Mouse (Mus musculus) lung, embryonic 16.5 days (tissue): ENCODE measurements at regions not wholly inside any gene's neighbourhood (a gene's known extent, or its start where the extent isn't known, plus 50 kb on each side); places are given as distances from the start of the nearest gene placed in this dataset.

Source experiments
- ATAC-seq: fragments of 200-750 bp; cut with Nextera tagmentation; 2 replicates; pipeline ENCODE4 v1.8.0; 2017; ENCODE audit warnings: low read depth, mild to moderate bottlenecking, moderate library complexity
- H3K27ac ChIP-seq: fragments of 300-500 bp; sonication (generic); 2 replicates; pipeline ENCODE4 v1.5.1; 2014; ENCODE audit warnings: mild to moderate bottlenecking, control low read depth, low read length
- H3K27me3 ChIP-seq: fragments of 300-500 bp; sonication (generic); 2 replicates; pipeline ENCODE4 v1.6.1; 2014; ENCODE audit warnings: low read depth, low read length, mixed read lengths; ENCODE audit not compliant: control insufficient read depth, insufficient read depth
- H3K36me3 ChIP-seq: fragments of 300-500 bp; sonication (generic); 2 replicates; pipeline ENCODE4 v1.6.1; 2014; ENCODE audit warnings: low read length; ENCODE audit not compliant: control insufficient read depth, insufficient read depth
- H3K4me1 ChIP-seq: fragments of 300-500 bp; sonication (generic); replicated peaks from 2 replicates; pipeline ENCODE4 v1.6.1; 2014; ENCODE audit warnings: low read length, mixed read lengths; ENCODE audit not compliant: control insufficient read depth, insufficient read depth
- H3K4me2 ChIP-seq: fragments of 300-500 bp; sonication (generic); 2 replicates; pipeline ENCODE4 v1.6.1; 2014; ENCODE audit warnings: low read depth, low read length, control low read depth
- H3K4me3 ChIP-seq: fragments of 300-500 bp; sonication (generic); 2 replicates; pipeline ENCODE4 v1.5.1; 2014; ENCODE audit warnings: mild to moderate bottlenecking, low read length, control low read depth
- H3K9ac ChIP-seq: fragments of 300-500 bp; sonication (generic); 2 replicates; pipeline ENCODE4 v1.6.1; 2014; ENCODE audit warnings: low read length, control low read depth
- H3K9me3 ChIP-seq: fragments of 300-500 bp; sonication (generic); 2 replicates; pipeline ENCODE4 v1.6.1; 2016; ENCODE audit warnings: low read length; ENCODE audit not compliant: control insufficient read depth
- WGBS: fragments of 180-500 bp; shearing (Covaris S2); extraction: QIAGEN DNeasy Blood & Tissue Kit; methylation state at CpG from one replicate; pipeline ENCODE4 v1.1.7; 2014; 5-methylcytosine and 5-hydroxymethylcytosine counted together

DNA sequence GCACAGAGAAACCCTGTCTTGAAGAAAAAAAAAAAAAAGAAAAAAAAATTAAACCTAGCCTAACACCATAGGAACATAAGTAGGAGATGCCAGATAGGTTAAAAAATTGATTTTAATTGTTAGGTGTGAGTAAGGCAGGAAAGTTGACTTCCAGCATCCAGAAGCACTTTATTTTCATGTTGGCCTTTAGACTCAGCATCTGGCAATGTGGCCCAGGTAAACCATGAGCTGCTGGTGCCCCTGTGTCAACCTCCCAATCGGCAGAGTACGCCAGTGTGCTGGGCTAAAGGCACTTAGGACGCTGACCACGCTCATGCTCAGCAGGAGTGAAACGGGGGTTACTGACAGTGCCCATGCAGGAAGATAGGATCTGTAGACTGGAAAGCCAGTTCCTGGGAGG is 152.8 kb upstream of the Otx2 start:
- H3K27me3 ChIP-seq = no peaks in the 10 kb centered on the region
- H3K9me3 ChIP-seq = no peaks in the 10 kb centered on the region
- ATAC-seq = no peak
- no peak overlapping the region for H3K4me2 ChIP-seq
- H3K36me3 ChIP-seq = no peaks in the 10 kb centered on the region
- no peak overlapping the region for H3K9ac ChIP-seq
- no peak overlapping the region for H3K27ac ChIP-seq
- no peaks in the 10 kb centered on the region for H3K4me1 ChIP-seq
- WGBS = 54% methylated on average over 5 of the region's 5 CpGs
- no peak overlapping the region for H3K4me3 ChIP-seq

DNA sequence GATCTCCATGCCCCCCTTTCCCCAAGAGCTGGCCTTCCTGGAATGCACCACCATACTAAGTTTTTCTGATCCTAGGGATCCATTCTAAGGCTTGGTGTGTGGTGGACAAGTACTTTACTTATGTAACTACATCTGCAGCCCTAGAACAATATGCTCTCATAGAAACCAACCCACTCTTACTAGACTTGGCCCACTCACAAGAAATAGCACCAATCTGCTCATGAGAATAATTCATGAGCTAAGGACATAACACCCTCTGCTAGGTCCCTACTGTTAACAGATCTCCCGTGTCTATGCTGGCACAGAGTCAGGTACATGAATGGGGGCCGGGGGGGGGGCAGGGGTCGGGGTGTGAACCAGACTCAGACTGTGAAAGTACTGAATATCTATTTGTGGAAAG is 150.8 kb upstream of the Otx2 start:
- Histone ChIP-seq H3K9ac (no peak overlapping the region), H3K9me3 (no peaks in the 10 kb centered on the region), H3K4me1 (no peaks in the 10 kb centered on the region), H3K4me3 (no peak overlapping the region), H3K4me2 (no peak overlapping the region), H3K27ac (no peak overlapping the region), H3K36me3 (no peaks in the 10 kb centered on the region), H3K27me3 (no peaks in the 10 kb centered on the region)
- WGBS = 43% methylated on average over 3 of the region's 3 CpGs
- ATAC-seq = no peak

DNA sequence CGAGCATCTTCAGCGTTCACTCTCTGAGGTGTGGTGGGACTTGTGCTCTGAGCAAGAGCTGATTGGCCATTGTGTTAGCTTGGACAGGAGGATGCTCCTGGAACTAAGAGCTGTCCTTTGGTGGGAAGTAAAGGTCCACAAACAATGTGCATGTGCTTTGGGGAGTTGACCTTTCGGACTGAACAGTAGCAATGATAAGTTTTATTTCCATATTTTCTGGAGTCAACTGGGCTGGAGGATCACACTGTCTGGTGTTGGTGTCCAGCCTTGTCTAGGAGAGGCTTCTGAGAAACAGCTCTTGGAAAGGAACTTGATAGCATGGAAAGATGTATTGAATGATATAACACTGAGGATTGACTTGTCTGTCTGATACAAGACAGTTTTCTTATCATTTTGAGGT is 142.3 kb upstream of the Otx2 start:
- Histone ChIP-seq H3K9ac (no peak overlapping the region), H3K27me3 (no peaks in the 10 kb centered on the region), H3K27ac (no peak overlapping the region), H3K4me2 (no peak overlapping the region), H3K36me3 (no peaks in the 10 kb centered on the region), H3K9me3 (no peaks in the 10 kb centered on the region), H3K4me1 (no peaks in the 10 kb centered on the region), H3K4me3 (no peak overlapping the region)
- WGBS = 82% methylated on average over 3 of the region's 3 CpGs
- ATAC-seq = no peak

DNA sequence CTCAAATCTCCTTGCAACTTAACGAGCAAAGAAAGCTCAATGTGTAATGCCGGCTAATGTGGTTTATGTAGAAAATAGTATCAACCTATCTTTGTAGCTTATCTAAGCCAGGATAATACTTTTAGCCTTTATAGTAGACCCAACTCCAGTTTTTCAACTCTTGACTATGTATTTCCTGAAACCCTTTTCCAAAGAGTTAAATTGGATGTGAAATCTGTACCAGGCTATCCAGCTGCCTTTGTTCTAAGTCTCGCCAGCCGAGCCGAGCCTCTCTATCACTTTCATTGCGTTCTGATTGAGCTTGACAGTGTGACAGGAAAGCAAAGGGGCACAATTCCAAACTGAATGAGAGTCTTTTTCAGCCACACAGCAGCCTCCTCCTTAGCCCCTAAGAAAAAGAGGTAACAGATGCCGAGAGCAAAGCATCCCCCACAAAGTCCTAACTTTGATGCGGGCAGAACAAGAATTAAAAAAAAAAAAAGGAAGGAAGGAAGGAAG is 141.7 kb upstream of the Otx2 start:
- Histone ChIP-seq H3K4me2 (no peak overlapping the region), H3K9me3 (no peaks in the 10 kb centered on the region), H3K4me1 (no peaks in the 10 kb centered on the region), H3K9ac (no peak overlapping the region), H3K4me3 (no peak overlapping the region), H3K36me3 (no peaks in the 10 kb centered on the region), H3K27ac (no peak overlapping the region), H3K27me3 (no peaks in the 10 kb centered on the region)
- no peak for ATAC-seq
- WGBS = 76% methylated on average over 8 of the region's 8 CpGs

DNA sequence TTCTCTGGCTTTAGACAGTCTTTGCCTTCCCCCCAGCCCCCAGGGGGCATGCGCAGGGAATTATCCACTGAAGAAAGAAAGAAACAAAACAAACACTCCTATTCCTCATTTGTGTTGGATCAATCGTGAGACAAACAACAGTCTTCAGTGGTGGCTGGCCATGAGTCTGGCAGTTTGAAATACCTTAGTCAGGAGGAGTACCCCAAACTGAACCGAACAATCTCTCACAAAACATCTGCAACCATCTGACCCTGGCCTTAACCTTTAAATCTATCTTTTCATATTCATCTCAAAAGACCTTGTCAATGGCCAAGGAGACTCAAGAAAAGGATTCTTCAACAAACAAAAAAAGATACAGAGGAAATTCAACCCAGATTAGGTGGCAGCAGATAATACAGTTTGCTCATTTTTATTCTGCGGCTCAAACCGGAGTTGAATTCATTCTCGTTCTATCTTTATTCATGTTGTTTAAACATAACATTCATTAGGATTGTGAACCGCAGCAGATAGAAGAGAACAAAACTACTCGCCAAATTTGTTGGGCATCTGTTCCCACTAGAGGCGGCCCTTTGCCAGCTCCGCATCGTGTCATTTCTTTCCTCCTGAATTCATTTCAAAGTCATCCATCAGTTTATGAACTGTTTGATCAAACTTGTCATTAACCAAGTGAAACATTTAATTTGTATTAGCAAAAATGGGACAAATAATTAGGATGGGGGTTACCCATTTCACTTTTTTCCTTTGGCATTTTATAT is 139.3 kb upstream of the Otx2 start:
- ATAC-seq = no peak
- Histone ChIP-seq H3K4me2 (no peak overlapping the region), H3K9me3 (no peaks in the 10 kb centered on the region), H3K27me3 (no peaks in the 10 kb centered on the region), H3K4me3 (no peak overlapping the region), H3K36me3 (no peaks in the 10 kb centered on the region), H3K9ac (no peak overlapping the region), H3K27ac (no peak overlapping the region), H3K4me1 (no peaks in the 10 kb centered on the region)
- WGBS = 77% methylated on average over 11 of the region's 11 CpGs

DNA sequence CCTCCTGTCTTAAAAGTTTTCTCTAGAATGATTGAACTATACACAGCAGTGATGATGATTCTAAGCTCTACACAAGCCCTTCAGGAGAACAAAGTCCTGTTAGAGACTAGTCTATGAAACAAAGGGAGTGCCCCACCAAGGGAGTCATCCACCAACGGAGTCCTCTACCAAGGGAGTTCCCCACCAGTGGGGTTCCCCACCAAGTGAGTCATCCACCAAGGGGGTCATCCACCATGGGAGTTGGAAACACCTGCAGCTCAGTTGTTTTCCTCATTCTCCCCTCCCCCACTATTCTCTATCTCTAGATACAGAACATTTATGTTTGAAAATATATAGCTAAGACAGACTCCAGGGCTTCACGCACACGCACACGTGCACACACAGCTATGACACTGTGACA is 130.5 kb upstream of the Otx2 start:
- Histone ChIP-seq H3K36me3 (no peaks in the 10 kb centered on the region), H3K4me1 (no peaks in the 10 kb centered on the region; the same call in 1 of the 2 replicates), H3K9ac (no peak overlapping the region), H3K9me3 (no peaks in the 10 kb centered on the region), H3K4me3 (no peak overlapping the region), H3K4me2 (no peak overlapping the region), H3K27me3 (no peaks in the 10 kb centered on the region), H3K27ac (no peak overlapping the region)
- 81% methylated on average over 4 of the region's 4 CpGs for WGBS
- no peak for ATAC-seq

DNA sequence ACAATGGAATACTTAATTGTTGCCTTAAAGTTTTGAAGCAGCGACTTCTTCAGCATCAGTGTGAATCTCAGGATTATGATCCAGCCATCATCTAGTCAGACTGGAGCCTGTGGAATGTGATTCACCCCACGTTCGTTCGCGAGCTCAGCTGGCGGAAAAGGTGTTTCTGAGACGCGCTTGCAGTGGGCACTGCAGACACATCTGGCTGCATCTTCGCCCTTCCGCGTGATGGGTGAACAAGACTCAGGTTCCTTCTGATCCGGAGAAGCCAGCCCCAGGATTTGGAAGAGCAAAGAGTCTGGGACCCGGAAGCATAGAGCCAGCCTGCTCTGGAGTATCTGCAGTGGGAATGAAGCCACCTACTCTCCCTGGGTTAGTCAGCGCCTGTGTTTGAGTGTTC is 127.7 kb upstream of the Otx2 start:
- Histone ChIP-seq H3K9ac (no peak overlapping the region), H3K4me1 (no peaks in the 10 kb centered on the region; the same call in 1 of the 2 replicates), H3K27ac (no peak overlapping the region), H3K27me3 (no peaks in the 10 kb centered on the region), H3K4me3 (no peak overlapping the region), H3K4me2 (no peak overlapping the region), H3K9me3 (no peaks in the 10 kb centered on the region), H3K36me3 (no peaks in the 10 kb centered on the region)
- WGBS = 44% methylated on average over 14 of the region's 14 CpGs
- no peak for ATAC-seq

DNA sequence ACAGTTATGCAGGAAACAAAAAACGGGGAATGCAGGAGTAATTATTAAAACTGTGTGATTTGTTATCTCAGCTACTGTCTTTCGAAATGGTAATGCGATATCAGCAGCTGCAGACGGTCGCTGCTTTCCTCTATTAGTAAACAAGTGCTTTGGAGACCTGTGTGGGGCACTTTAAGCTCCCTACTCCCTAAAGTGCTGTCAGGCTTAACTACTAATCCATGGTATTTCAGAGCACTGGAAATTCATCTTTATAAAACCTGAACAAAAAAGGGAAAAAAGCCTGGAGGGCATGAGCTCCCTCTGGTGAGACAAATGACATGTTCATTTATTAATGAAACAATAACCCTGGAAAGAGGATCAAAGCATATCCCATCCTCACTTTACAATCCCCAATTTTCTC is 127.2 kb upstream of the Otx2 start:
- ATAC-seq = no peak
- H3K9ac ChIP-seq = no peak overlapping the region
- no peak overlapping the region for H3K4me2 ChIP-seq
- no peaks in the 10 kb centered on the region for H3K36me3 ChIP-seq
- H3K27me3 ChIP-seq = no peaks in the 10 kb centered on the region
- 14% methylated on average over 5 of the region's 5 CpGs for WGBS
- no peak overlapping the region for H3K4me3 ChIP-seq
- no peaks in the 10 kb centered on the region for H3K9me3 ChIP-seq
- H3K4me1 ChIP-seq = no peaks in the 10 kb centered on the region; the same call in 1 of the 2 replicates
- H3K27ac ChIP-seq = no peak overlapping the region

DNA sequence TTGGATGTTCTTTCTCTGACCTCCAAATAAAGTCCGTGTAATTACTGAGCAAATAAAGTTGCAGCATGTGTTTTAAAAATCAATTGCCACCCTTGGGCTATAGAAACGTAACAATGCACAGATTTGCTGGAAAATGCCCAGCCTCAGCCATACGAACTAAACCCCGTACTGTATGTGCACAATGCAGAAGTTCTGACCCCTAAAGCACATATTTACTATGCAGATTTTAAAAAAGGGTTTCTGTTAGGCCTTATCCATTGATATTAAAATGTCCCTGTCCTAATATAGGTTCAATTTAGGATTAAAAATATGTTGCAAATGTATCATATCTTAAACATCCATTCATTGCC is 126.5 kb upstream of the Otx2 start:
- ATAC-seq = no peak
- Histone ChIP-seq H3K9ac (no peak overlapping the region), H3K4me3 (no peak overlapping the region), H3K27ac (no peak overlapping the region), H3K4me1 (no peaks in the 10 kb centered on the region; the same call in 1 of the 2 replicates), H3K36me3 (no peaks in the 10 kb centered on the region), H3K27me3 (no peaks in the 10 kb centered on the region), H3K9me3 (no peaks in the 10 kb centered on the region), H3K4me2 (no peak overlapping the region)
- 54% methylated on average over 4 of the region's 4 CpGs for WGBS
